In genomic region chr13:63516535-63516934, GRCm38 (mm10) we compare ENCODE assay signal across 16 mouse cellular contexts.
"Had no signal": no experiment of that assay in that cellular context is flagged by ENCODE, and none has a peak within 500 bp of the region (broad histone marks: within the 10 kb centered on the region; RNA-seq: fewer than 3 reads in every experiment).

No protein-coding gene starts in this region.

- H3K4me1 ChIP-seq: liver, embryonic 12.5 days had no signal

- DNase-seq: kidney, adult 11 months; kidney, adult 9 months; kidney, postnatal 4 days; lung, postnatal 4 days; midbrain, embryonic 14.5 days; right cerebral cortex, adult 18-20 months; right cerebral cortex, postnatal 25 days; thymus, postnatal 14 days had no signal

- H3K27me3 ChIP-seq: limb, embryonic 15.5 days; liver, embryonic 12.5 days; neural tube, embryonic 15.5 days had no signal

- H3K9ac ChIP-seq: limb, embryonic 15.5 days; liver, embryonic 12.5 days; neural tube, embryonic 15.5 days had no signal

- H3K4me2 ChIP-seq: limb, embryonic 15.5 days; liver, embryonic 12.5 days; neural tube, embryonic 15.5 days had no signal

- H3K9me3 ChIP-seq: limb, embryonic 15.5 days; liver, embryonic 12.5 days; midbrain, embryonic 10.5 days; neural tube, embryonic 15.5 days had no signal

- ATAC-seq: liver, embryonic 12.5 days; lung, postnatal 0 days had no signal

- H3K27ac ChIP-seq: kidney, postnatal 0 days; layer of hippocampus, adult 2 months; limb, embryonic 15.5 days; liver, embryonic 12.5 days; neural tube, embryonic 15.5 days had no signal

- H3K4me3 ChIP-seq: layer of hippocampus, adult 2 months; limb, embryonic 15.5 days; liver, embryonic 12.5 days; midbrain, embryonic 10.5 days; myocyte; neural tube, embryonic 15.5 days had no signal
